ENCODE assay signal across 9 mouse cellular contexts in the genomic region with DNA sequence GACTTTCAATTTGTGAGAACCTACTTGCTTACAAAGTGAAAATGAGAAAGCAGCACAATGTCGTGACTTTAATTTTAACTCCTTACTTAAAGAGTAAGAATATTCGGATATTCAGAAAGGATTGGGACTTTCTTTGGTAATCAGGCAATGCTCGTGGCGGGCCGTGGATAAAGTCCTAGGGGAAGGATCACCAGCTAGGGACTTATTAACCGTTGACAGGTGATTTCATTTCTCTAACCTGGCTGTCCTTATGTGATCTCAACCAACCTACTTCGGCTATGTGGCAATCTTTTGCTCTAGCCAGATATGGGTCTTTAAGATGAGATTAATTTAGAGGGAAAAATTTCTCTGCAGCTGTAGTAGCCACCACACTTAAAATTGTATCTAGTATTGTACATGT. TPM values are rescaled to one million over a fixed set of nuclear protein-coding genes. Genes with fewer than 3 reads are reported as not detected.
DNase-seq lines count a peak whose midpoint lies in the region; ATAC-seq lines count a peak whose summit lies in the region.
"Had no signal": no experiment of that assay in that cellular context is flagged by ENCODE, and none has a peak within 500 bp of the region (broad histone marks: within the 10 kb centered on the region; RNA-seq: fewer than 3 reads in every experiment).

No protein-coding gene starts in this region.

- H3K9me3 ChIP-seq in lung, embryonic 16.5 days (ENCODE audit: control insufficient read depth, low read length), result no peaks in the 10 kb centered on the region
- no peaks in the 10 kb centered on the region for H3K9me3 ChIP-seq in heart, embryonic 16.5 days (replicated peaks; ENCODE audit: control insufficient read depth, low read length)
- no peaks in the 10 kb centered on the region for H3K9me3 ChIP-seq in limb, embryonic 10.5 days (replicated peaks)
- H3K9me3 ChIP-seq in stomach, embryonic 14.5 days (ENCODE audit: control insufficient read depth, low read depth, low read length), result no peaks in the 10 kb centered on the region

- peak overlapping the region; percentile 28; the same call in 1 of the 2 replicates for H3K4me3 ChIP-seq in lung, embryonic 16.5 days (ENCODE audit: low read length)
- H3K4me3 ChIP-seq in heart, embryonic 16.5 days (ENCODE audit: low read length), result 0 out of 2 replicates have a peak overlapping the region, but pooled peaks have one; percentile 10
- 0 out of 2 replicates have a peak overlapping the region, but pooled peaks have one; percentile 96 for H3K4me3 ChIP-seq in limb, embryonic 10.5 days
- H3K4me3 ChIP-seq in stomach, embryonic 14.5 days (ENCODE audit: low read depth, low read length), result 0 out of 2 replicates have a peak overlapping the region, but pooled peaks have one; percentile 89

- DNase-seq in lung, adult 18-20 months, result no peak
- DNase-seq in limb, embryonic 10.5 days (ENCODE audit: low spot score), result no peak
- no peak for DNase-seq in spleen, postnatal 10 days (ENCODE audit: low spot score in 2 of 2)
- DNase-seq in right cerebral cortex, postnatal 36 days (ENCODE audit: low spot score in 2 of 2), result no peak
- no peak for DNase-seq in Muller cell, postnatal 12 days (ENCODE audit: inconsistent ontology term)
- DNase-seq: thymus, postnatal 4 days had no signal

- H3K9ac ChIP-seq in lung, embryonic 16.5 days (ENCODE audit: low read length), result no peak overlapping the region
- no peak overlapping the region for H3K9ac ChIP-seq in heart, embryonic 16.5 days (ENCODE audit: low read length)
- no peak overlapping the region for H3K9ac ChIP-seq in stomach, embryonic 14.5 days (replicated peaks; ENCODE audit: low read depth, low read length)

- H3K36me3 ChIP-seq in lung, embryonic 16.5 days (ENCODE audit: control insufficient read depth, insufficient read depth, low read length), result peaks cover 28% of the 10 kb centered on the region
- H3K36me3 ChIP-seq in heart, embryonic 16.5 days (ENCODE audit: control insufficient read depth, insufficient read depth), result peaks cover 31% of the 10 kb centered on the region
- peaks cover 63% of the 10 kb centered on the region for H3K36me3 ChIP-seq in limb, embryonic 10.5 days
- peaks cover 52% of the 10 kb centered on the region for H3K36me3 ChIP-seq in stomach, embryonic 14.5 days (ENCODE audit: control insufficient read depth, insufficient read depth, low read length)

- 79% methylated on average over 7 of the region's 7 CpGs for WGBS in lung, embryonic 16.5 days
- 77% methylated on average over 7 of the region's 7 CpGs for WGBS in heart, embryonic 16.5 days
- WGBS in limb, embryonic 10.5 days, result 90% methylated on average over 7 of the region's 7 CpGs
- 83% methylated on average over 7 of the region's 7 CpGs for WGBS in stomach, embryonic 14.5 days

- no peak for ATAC-seq in lung, embryonic 16.5 days (ENCODE audit: low read depth)
- no peak for ATAC-seq in heart, embryonic 16.5 days (replicated peaks; ENCODE audit: extremely low read depth, insufficient read depth, low FRiP score)
- no peak for ATAC-seq in stomach, embryonic 14.5 days (ENCODE audit: insufficient number of reproducible peaks, insufficient read depth, low FRiP score, low read depth)

- no peaks in the 10 kb centered on the region for H3K27me3 ChIP-seq in lung, embryonic 16.5 days (ENCODE audit: control insufficient read depth, insufficient read depth, low read depth, low read length)
- H3K27me3 ChIP-seq in heart, embryonic 16.5 days (ENCODE audit: control insufficient read depth, insufficient read depth, low read length), result no peaks in the 10 kb centered on the region
- H3K27me3 ChIP-seq in limb, embryonic 10.5 days (ENCODE audit: low read depth, poor library complexity, severe bottlenecking), result no peaks in the 10 kb centered on the region
- H3K27me3 ChIP-seq in stomach, embryonic 14.5 days (ENCODE audit: control insufficient read depth, insufficient read depth, low read length), result no peaks in the 10 kb centered on the region

- no peak overlapping the region for H3K27ac ChIP-seq in lung, embryonic 16.5 days (ENCODE audit: low read length)
- H3K27ac ChIP-seq in heart, embryonic 16.5 days (ENCODE audit: low read length), result no peak overlapping the region
- H3K27ac ChIP-seq in limb, embryonic 10.5 days, result no peak overlapping the region
- no peak overlapping the region for H3K27ac ChIP-seq in stomach, embryonic 14.5 days (ENCODE audit: low read length)

- H3K4me1 ChIP-seq in lung, embryonic 16.5 days (replicated peaks; ENCODE audit: control insufficient read depth, insufficient read depth, low read length), result peaks cover 24% of the 10 kb centered on the region
- H3K4me1 ChIP-seq in heart, embryonic 16.5 days (ENCODE audit: control insufficient read depth, insufficient read depth, low read length), result peaks cover 22% of the 10 kb centered on the region
- H3K4me1 ChIP-seq in limb, embryonic 10.5 days, result peaks cover 29% of the 10 kb centered on the region
- peaks cover 18% of the 10 kb centered on the region for H3K4me1 ChIP-seq in stomach, embryonic 14.5 days (ENCODE audit: control insufficient read depth, insufficient read depth, low read length)

- H3K4me2 ChIP-seq in lung, embryonic 16.5 days (ENCODE audit: low read depth, low read length), result peak overlapping the region; percentile 88
- H3K4me2 ChIP-seq in heart, embryonic 16.5 days (ENCODE audit: low read depth, low read length), result peak overlapping the region; percentile 82
- peak overlapping the region; percentile 79 for H3K4me2 ChIP-seq in stomach, embryonic 14.5 days (replicated peaks; ENCODE audit: low read depth, low read length)

RNA-seq across cellular contexts. Expression of gene Dnaja1, which starts 3.2 kb away (rescaled TPM):
- 383 and 401 TPM in 2 replicates for polyA plus RNA-seq in lung, embryonic 16.5 days (2015; fragmentation: Nextera tagmentation; extraction: Ambion mirVana)
- polyA plus RNA-seq in heart, embryonic 16.5 days (2015; fragmentation: Nextera tagmentation; extraction: Ambion mirVana), result 238 and 262 TPM in 2 replicates
- 546 and 555 TPM in 2 replicates for polyA plus RNA-seq in limb, embryonic 10.5 days (2016; fragmentation: Nextera tagmentation; extraction: Ambion mirVana)
- polyA plus RNA-seq in stomach, embryonic 14.5 days (2014; fragmentation: Nextera tagmentation; extraction: Ambion mirVana), result 370 and 388 TPM in 2 replicates

RNA-seq across cellular contexts. Expression of gene Aptx, which starts 22.1 kb away (rescaled TPM):
- 27.8 and 27.9 TPM in 2 replicates for polyA plus RNA-seq in lung, embryonic 16.5 days (2015; fragmentation: Nextera tagmentation; extraction: Ambion mirVana)
- 29.1 and 31.5 TPM in 2 replicates for polyA plus RNA-seq in heart, embryonic 16.5 days (2015; fragmentation: Nextera tagmentation; extraction: Ambion mirVana)
- 35.4 and 39.6 TPM in 2 replicates for polyA plus RNA-seq in limb, embryonic 10.5 days (2016; fragmentation: Nextera tagmentation; extraction: Ambion mirVana)
- 25.3 and 29.4 TPM in 2 replicates for polyA plus RNA-seq in stomach, embryonic 14.5 days (2014; fragmentation: Nextera tagmentation; extraction: Ambion mirVana)

RNA-seq across cellular contexts. Expression of gene Smu1, which starts 32.6 kb away (rescaled TPM):
- polyA plus RNA-seq in lung, embryonic 16.5 days (2015; fragmentation: Nextera tagmentation; extraction: Ambion mirVana), result 139 and 148 TPM in 2 replicates
- 101 and 102 TPM in 2 replicates for polyA plus RNA-seq in heart, embryonic 16.5 days (2015; fragmentation: Nextera tagmentation; extraction: Ambion mirVana)
- polyA plus RNA-seq in limb, embryonic 10.5 days (2016; fragmentation: Nextera tagmentation; extraction: Ambion mirVana), result 186 and 189 TPM in 2 replicates
- polyA plus RNA-seq in stomach, embryonic 14.5 days (2014; fragmentation: Nextera tagmentation; extraction: Ambion mirVana), result 146 TPM in 2 replicates

Comparison
In these comparisons a context has a peak if more than half of its experiments do, and no peak if none do; other contexts are left out.
1. H3K4me3 ChIP-seq: peak in every context shown above with its lines; median percentile 96 in limb, embryonic 10.5 days; 89 in stomach, embryonic 14.5 days; 28 in lung, embryonic 16.5 days; 10 in heart, embryonic 16.5 days.